ENCODE assay signal across 8 mouse cellular contexts in the genomic region with DNA sequence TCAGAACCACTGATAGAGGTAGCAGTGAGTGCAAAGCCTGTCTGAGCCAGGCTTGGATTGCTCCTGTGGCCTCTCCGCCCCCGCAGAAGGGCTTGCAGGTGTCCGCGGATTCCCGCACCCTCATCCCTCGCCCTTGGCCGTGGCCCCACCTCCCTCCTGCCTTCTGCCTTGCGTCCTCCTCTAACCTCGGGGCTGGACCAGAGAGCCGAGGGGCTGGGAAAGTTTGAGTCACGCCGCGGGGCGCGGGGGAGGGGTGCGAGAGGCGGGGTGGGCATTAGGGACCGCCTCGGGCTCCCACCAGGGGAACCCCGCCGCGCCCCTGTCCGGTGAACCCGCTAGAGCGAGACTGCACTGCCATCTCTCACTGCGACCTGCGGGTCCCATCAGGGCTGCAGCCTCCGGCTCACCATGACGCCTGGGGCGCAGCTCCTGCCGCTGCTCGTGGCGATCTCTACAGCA. TPM values are rescaled to one million over a fixed set of nuclear protein-coding genes. Genes with fewer than 3 reads are reported as not detected.
DNase-seq lines count a peak whose midpoint lies in the region; ATAC-seq and TF ChIP-seq lines count a peak whose summit lies in the region.
"Had no signal": no experiment of that assay in that cellular context is flagged by ENCODE, and none has a peak within 500 bp of the region (broad histone marks: within the 10 kb centered on the region; RNA-seq: fewer than 3 reads in every experiment).

Gene Hmcn2, plus strand, starts transcription at position 409 of the 459 bp plus-strand sequence.

- H3K4me3 ChIP-seq in E14TG2a.4 (replicated peaks; ENCODE audit: low read length) = peak within 1 kb of the TSS; percentile 67
- H3K4me3 ChIP-seq in embryonic facial prominence, embryonic 10.5 days = peak within 1 kb of the TSS; percentile 45
- H3K4me3 ChIP-seq in heart, embryonic 13.5 days = peak within 1 kb of the TSS; percentile 47
- H3K4me3 ChIP-seq in limb, embryonic 13.5 days = peak within 1 kb of the TSS; percentile 31
- H3K4me3 ChIP-seq: erythroblast, embryonic 14.5 days had no signal

- no peak for ATAC-seq in heart, embryonic 13.5 days (ENCODE audit: extremely low read depth, insufficient number of reproducible peaks, low FRiP score, low TSS enrichment)
- no peak for ATAC-seq in limb, embryonic 13.5 days (ENCODE audit: low FRiP score, low read depth)
- ATAC-seq in megakaryocyte progenitor cell, adult 5-6 weeks (replicated peaks; ENCODE audit: poor library complexity) = no peak

- H3K9ac ChIP-seq in heart, embryonic 13.5 days = peak within 1 kb of the TSS; percentile 44
- H3K9ac ChIP-seq in limb, embryonic 13.5 days = 0 out of 2 replicates have a peak within 1 kb of the TSS, but pooled peaks have one; percentile 39

- H3K4me2 ChIP-seq in heart, embryonic 13.5 days = peak within 1 kb of the TSS; percentile 70
- H3K4me2 ChIP-seq in limb, embryonic 13.5 days (replicated peaks) = peak within 1 kb of the TSS; percentile 59

- DNase-seq in embryonic facial prominence, embryonic 10.5 days (ENCODE audit: low spot score) = no peak
- no peak for DNase-seq in spleen, postnatal 10 days (ENCODE audit: low spot score in 2 of 2)
- no peak for DNase-seq in lung, adult 18-20 months

- no peak for TF ChIP-seq CTCF in E14TG2a.4 (conservative IDR thresholded peaks at IDR 0.05; ENCODE audit: low read length)

- H3K27me3 ChIP-seq in E14TG2a.4 (ENCODE audit: insufficient read depth, low read length) = peaks cover 89% of the 10 kb centered on the region
- H3K27me3 ChIP-seq in embryonic facial prominence, embryonic 10.5 days (replicated peaks; ENCODE audit: low read depth, poor library complexity, severe bottlenecking) = peaks cover 96% of the 10 kb centered on the region
- peaks cover 99% of the 10 kb centered on the region for H3K27me3 ChIP-seq in heart, embryonic 13.5 days (replicated peaks)
- peaks cover 84% of the 10 kb centered on the region for H3K27me3 ChIP-seq in limb, embryonic 13.5 days

- no peaks in the 10 kb centered on the region for H3K9me3 ChIP-seq in E14TG2a.4 (ENCODE audit: low read length)
- no peaks in the 10 kb centered on the region for H3K9me3 ChIP-seq in embryonic facial prominence, embryonic 10.5 days
- no peaks in the 10 kb centered on the region for H3K9me3 ChIP-seq in heart, embryonic 13.5 days
- H3K9me3 ChIP-seq in limb, embryonic 13.5 days = no peaks in the 10 kb centered on the region

- WGBS in embryonic facial prominence, embryonic 10.5 days = 2% methylated on average over 33 of the region's 33 CpGs
- 3% methylated on average over 33 of the region's 33 CpGs for WGBS in heart, embryonic 13.5 days
- WGBS in limb, embryonic 13.5 days = 2% methylated on average over 33 of the region's 33 CpGs

- peaks cover 34% of the 10 kb centered on the region for H3K4me1 ChIP-seq in E14TG2a.4 (replicated peaks; ENCODE audit: low read depth, low read length)
- H3K4me1 ChIP-seq in embryonic facial prominence, embryonic 10.5 days = peaks cover 25% of the 10 kb centered on the region
- H3K4me1 ChIP-seq in heart, embryonic 13.5 days = peaks cover 21% of the 10 kb centered on the region
- peaks cover 12% of the 10 kb centered on the region for H3K4me1 ChIP-seq in limb, embryonic 13.5 days

- no peak within 1 kb of the TSS for H3K27ac ChIP-seq in embryonic facial prominence, embryonic 10.5 days (replicated peaks)
- no peak within 1 kb of the TSS for H3K27ac ChIP-seq in heart, embryonic 13.5 days (replicated peaks)
- H3K27ac ChIP-seq in limb, embryonic 13.5 days = no peak within 1 kb of the TSS

- no peaks in the 10 kb centered on the region for H3K36me3 ChIP-seq in E14TG2a.4 (ENCODE audit: insufficient read depth, low read length)
- H3K36me3 ChIP-seq in embryonic facial prominence, embryonic 10.5 days (replicated peaks) = no peaks in the 10 kb centered on the region
- no peaks in the 10 kb centered on the region for H3K36me3 ChIP-seq in heart, embryonic 13.5 days
- H3K36me3 ChIP-seq in limb, embryonic 13.5 days = no peaks in the 10 kb centered on the region

RNA-seq across cellular contexts. Expression of gene Hmcn2, which starts in this region (rescaled TPM):
- 0.15 TPM in 1 of 2 replicates, not detected in the other for polyA plus RNA-seq in embryonic facial prominence, embryonic 10.5 days (2016; fragmentation: Nextera tagmentation; extraction: Ambion mirVana)
- 1.1 and 1.2 TPM in 2 replicates for polyA plus RNA-seq in heart, embryonic 13.5 days (2015; fragmentation: Nextera tagmentation; extraction: Ambion mirVana)
- 0.03 and 0.06 TPM in 2 replicates for polyA plus RNA-seq in limb, embryonic 13.5 days (2015; fragmentation: Nextera tagmentation; extraction: Ambion mirVana)
- total RNA-seq in megakaryocyte progenitor cell, adult 5-6 weeks (2015) = not detected in 2 replicates
- 0.21 TPM in 1 of 2 replicates, not detected in the other for total RNA-seq in megakaryocyte progenitor cell, adult 5-6 weeks (2017)
- polyA plus RNA-seq: erythroblast, embryonic 14.5 days had no signal
